Mouse (Mus musculus): ENCODE data around the gene Nhsl1.
A peak's percentile ranks its signal among the peaks of the same experiment; 100 is the strongest.

Nhsl1 gene

GRCm38 (mm10) chr10:18318916-18319481 lies at the start of gene Nhsl1:
Gene Nhsl1, plus strand, starts transcription at chr10:18318985.
- DNase-seq (ENCODE audit: low read depth, low spot score) = no peak

GRCm38 (mm10) chr10:18276090-18276734 lies 42.6 kb upstream of the Nhsl1 start:
- DNase-seq (ENCODE audit: low read depth, low spot score) = no peak

DNA sequence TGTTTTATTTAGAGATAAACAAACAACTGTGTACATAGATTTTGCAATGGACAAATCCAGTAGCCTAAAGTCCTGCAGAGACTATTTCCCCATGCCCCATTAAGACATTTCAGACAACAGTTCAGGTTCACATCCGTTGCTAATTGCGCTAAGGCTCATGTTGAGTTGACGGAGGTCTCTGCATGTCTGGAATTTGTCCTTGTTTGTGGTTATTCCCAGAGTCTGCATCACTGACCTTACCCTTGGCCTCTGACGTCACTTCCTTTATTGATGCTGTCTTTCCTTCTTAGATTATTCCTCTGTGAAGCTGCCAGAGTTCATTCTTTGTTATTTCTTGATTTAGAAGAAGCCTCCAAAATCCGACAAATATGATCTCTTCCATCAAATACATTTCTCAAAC lies 34.8 kb upstream of the Nhsl1 start:
- no peak for DNase-seq (ENCODE audit: low read depth, low spot score)

GRCm38 (mm10) chr10:18289512-18289911 lies 29.3 kb upstream of the Nhsl1 start:
- no peak for DNase-seq (ENCODE audit: low read depth, low spot score)

- no peak for DNase-seq (ENCODE audit: low read depth, low spot score)
Observed at GRCm38 (mm10) chr10:18305106-18305505, 13.7 kb upstream of the Nhsl1 start.

- DNase-seq (ENCODE audit: low read depth, low spot score) = no peak
Observed at GRCm38 (mm10) chr10:18315071-18315470, 3.7 kb upstream of the Nhsl1 start.

DNA sequence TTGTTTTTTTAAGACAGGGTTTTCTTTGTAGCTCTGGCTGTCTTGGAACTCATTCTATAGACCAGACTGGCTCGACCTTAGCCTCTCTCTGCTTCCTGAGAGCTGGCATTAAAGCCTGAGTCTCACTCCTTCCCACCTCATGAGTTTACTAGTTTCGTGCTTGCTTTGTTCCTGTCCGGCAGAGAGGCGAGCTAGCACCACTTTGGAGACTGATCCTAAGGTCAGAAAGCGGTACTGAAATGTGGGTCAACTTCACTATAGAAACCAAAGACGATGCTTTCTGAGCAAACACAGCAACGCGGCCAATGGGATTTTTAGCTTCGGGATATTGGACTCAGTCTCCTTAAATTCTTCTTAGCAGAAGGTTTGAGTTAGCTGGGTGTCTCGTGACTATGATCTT lies 1.3 kb upstream of the Nhsl1 start:
- no peak for DNase-seq (ENCODE audit: low read depth, low spot score)

- DNase-seq (ENCODE audit: low read depth, low spot score) = peak; percentile 9
Observed at GRCm38 (mm10) chr10:18317961-18318915, 547 bp upstream of the Nhsl1 start.

DNA sequence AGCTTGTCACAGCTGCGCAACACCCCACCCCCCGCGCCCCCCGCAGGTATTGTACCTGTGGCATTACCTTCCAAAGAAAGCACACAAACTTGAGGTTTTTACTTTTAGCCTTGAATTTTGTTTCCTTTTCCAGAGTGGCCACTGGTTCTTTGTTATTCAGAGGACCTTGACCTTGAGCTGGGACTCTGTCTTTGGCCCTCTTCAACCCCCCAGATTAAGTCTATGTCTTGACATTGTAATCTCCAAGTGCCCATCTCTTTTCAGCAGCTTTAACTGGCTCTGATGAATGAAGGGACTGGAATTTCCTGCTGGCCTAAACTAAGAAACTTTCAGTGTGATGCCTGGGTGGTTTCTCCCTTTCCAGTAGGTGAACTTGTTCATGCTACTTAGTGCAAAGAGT lies 906 bp downstream of the Nhsl1 start:
- DNase-seq (ENCODE audit: low read depth, low spot score) = no peak

DNA sequence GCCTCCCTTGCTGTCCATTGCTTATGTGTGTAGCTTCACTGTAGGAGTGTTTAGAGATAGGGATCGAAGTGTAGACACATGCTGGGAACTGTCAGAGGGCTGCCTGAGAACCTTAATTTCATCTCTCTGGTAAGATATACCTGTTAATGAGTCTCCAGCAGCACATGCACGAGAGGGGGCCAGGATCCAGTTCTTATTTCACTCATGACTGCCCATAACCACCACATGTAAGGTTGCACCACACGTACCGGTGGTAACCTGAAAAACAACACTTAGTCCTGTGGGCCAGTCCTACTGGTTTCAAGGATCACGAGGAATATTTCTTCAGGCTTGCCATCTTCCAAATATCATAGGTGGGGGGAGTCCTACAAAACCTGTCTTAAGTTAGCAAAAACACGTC lies 3.1 kb downstream of the Nhsl1 start:
- no peak for DNase-seq (ENCODE audit: low read depth, low spot score)

GRCm38 (mm10) chr10:18323701-18324100 lies 4.9 kb downstream of the Nhsl1 start:
- no peak for DNase-seq (ENCODE audit: low read depth, low spot score)

DNA sequence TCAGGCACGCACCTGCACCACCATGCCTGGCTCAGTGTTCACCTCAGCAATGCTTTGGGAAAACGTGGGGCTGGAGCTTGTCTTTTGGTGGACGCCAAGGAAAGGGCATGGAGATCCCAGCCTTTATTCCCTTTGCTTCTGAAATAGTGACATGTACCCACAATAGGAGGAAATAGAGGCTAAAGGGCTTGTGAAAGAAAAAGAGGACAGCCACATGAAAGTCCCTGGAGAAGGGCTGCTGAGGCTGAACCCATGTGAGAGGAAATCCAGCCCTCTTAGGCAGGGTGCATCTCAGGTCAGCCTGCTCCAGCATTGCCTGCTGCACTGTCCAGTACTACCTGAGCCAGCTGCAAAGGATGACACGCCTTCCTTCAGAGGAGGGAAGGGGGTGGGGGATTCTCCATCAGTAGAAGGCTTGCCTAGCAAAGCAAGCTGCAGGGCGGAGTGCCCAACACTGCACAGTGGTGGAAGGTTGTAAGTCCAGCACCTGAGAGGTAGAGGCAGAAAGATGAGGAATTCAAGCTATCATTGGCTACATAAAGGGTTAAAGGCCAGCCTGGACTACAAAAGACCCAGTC lies 9.6 kb downstream of the Nhsl1 start:
- DNase-seq (ENCODE audit: low read depth, low spot score) = no peak

- DNase-seq (ENCODE audit: low read depth, low spot score) = no peak
Observed at GRCm38 (mm10) chr10:18329096-18330038, 10.6 kb downstream of the Nhsl1 start.

DNA sequence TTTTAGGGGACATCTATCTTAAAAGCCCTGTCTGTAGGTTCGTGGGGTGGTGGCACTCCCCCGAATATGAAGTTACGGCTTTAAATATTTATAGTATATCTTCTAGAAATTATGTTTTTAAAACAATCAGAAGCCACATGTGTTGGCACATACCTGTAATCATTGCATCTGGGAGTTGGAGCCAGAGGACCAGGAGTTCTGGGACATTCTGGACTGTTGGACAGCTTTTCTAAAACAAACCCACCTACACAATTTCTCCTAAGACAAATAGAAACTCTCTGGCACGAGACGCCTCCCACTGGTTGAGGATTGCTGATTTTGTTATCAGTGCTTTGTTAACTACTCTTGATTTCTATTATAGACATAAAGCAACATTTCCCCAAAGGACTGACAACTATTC lies 11.7 kb downstream of the Nhsl1 start:
- no peak for DNase-seq (ENCODE audit: low read depth, low spot score)

DNA sequence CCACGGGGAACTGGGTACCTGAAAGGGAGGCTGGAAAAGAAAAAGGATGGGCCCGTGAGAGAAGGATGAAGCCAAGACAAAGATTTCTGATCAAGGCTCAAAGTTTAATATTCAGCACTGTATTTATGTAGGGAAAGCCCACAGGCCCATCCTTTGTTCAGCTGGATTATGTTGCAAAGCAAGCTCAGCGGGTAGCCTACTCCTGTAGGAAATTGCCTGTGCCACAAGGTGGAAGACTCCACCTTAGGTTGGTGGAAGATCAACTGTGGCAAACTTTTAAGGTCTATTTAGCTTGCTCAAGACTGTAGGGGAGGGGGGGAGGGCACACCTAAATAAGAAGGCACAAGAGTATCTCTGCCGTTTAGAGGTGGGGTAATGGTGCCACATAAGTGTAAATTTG lies 14.8 kb downstream of the Nhsl1 start:
- no peak for DNase-seq (ENCODE audit: low read depth, low spot score)

DNA sequence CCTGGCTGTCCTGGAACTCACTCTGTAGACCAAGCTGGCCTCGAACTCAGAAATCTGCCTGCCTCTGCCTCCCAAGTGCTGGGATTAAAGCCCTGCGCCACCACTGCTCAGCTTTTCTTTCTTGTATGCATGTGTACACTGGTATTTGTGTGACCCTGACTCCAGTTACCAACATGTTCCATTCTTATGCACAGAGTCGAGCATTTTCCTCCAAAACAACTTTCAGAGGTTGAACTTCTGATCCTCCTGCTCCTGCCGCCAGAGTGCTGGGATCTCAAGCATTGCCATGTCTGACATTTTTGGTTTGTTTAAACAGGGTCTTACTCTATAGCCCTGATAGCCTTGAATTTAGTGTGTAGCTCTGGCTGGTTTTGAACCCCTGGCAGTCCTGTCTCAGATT lies 15.4 kb downstream of the Nhsl1 start:
- DNase-seq (ENCODE audit: low read depth, low spot score) = no peak

DNA sequence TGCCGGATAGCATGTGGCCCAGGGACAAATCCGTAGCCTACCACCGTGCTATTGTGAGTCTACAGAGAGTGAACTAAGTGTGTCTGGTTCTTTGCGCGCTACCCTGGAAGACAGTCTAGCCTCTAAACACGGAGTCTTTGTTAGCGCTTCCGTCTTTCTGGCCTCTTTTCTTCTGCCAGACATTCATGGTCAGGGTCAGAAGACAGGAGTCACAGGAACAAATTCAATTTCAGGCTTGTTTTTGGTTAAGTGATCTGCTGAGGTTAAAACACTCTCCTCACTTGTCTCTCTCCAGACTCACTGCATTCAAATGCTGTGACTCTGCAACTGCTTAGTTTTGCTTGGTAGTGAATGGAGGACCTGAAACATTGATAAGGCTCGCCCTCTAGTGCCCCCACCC lies 15.9 kb downstream of the Nhsl1 start:
- DNase-seq (ENCODE audit: low read depth, low spot score) = no peak

GRCm38 (mm10) chr10:18337725-18338124 lies 18.9 kb downstream of the Nhsl1 start:
- no peak for DNase-seq (ENCODE audit: low read depth, low spot score)

DNA sequence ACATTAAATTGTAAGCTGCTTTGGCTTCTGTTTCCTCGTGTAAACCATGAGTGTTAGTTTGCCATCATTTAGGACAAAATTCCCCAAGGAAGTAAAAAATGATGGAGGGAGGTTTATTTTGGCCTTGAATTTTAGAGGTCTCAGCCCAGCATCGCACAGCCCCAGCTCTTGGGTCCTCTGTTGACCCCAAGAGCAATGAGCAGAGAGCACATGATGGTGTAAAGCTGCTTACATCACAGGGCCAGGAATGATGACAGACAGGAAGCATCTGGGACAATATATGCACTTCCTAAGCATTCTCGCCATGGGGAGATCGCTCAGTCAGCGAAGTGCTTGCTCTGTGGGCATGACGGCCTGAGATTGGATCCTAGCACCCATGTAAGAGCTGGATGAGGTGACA lies 20.6 kb downstream of the Nhsl1 start:
- DNase-seq (ENCODE audit: low read depth, low spot score) = no peak

GRCm38 (mm10) chr10:18340930-18341329 lies 22.1 kb downstream of the Nhsl1 start:
- DNase-seq (ENCODE audit: low read depth, low spot score) = no peak
